25 mouse cellular contexts compared by ENCODE assay signal in genomic region chr5:89411536-89411935, GRCm38 (mm10). TPM values are rescaled to one million over a fixed set of nuclear protein-coding genes. Genes with fewer than 3 reads are reported as not detected.
DNase-seq lines count a peak whose midpoint lies in the region; ATAC-seq and TF ChIP-seq lines count a peak whose summit lies in the region.
"Had no signal": no experiment of that assay in that cellular context is flagged by ENCODE, and none has a peak within 500 bp of the region (broad histone marks: within the 10 kb centered on the region; RNA-seq: fewer than 3 reads in every experiment).

No protein-coding gene starts in this region.

- TF ChIP-seq CTCF in lung, postnatal 0 days (IDR thresholded peaks at IDR 0.05) = peak; percentile 43
- TF ChIP-seq CTCF in Patski (IDR thresholded peaks at IDR 0.05) = peak; percentile 38
- TF ChIP-seq CTCF in cortical plate, adult 2 months (IDR thresholded peaks at IDR 0.05; ENCODE audit: extremely low read depth, insufficient read depth, low read length) = 0 out of 2 replicates have a peak, but pooled peaks have one; percentile 3

- POLR2A ChIA-PET in Patski (lab: Charles Lee) = no interaction called here

- no peak for TF ChIP-seq EP300 in lung, postnatal 0 days (IDR thresholded peaks at IDR 0.05)

- no peak overlapping the region for H3K27ac ChIP-seq in hindbrain, embryonic 14.5 days
- no peak overlapping the region for H3K27ac ChIP-seq in hindbrain, embryonic 16.5 days (ENCODE audit: low read depth, low read length)
- no peak overlapping the region for H3K27ac ChIP-seq in lung, postnatal 0 days (ENCODE audit: low read length)
- no peak overlapping the region for H3K27ac ChIP-seq in cortical plate, adult 2 months (ENCODE audit: insufficient read depth, low read length)
- H3K27ac ChIP-seq: hindbrain, embryonic 12.5 days; limb, embryonic 10.5 days; macrophage; midbrain, embryonic 10.5 days; stomach, embryonic 15.5 days had no signal

- intact Hi-C loops in heart, postnatal 36 days (cut with DNase I) = no loop called here

- no peaks in the 10 kb centered on the region for H3K36me3 ChIP-seq in hindbrain, embryonic 14.5 days (replicated peaks; ENCODE audit: control insufficient read depth, insufficient read depth)
- H3K36me3 ChIP-seq in hindbrain, embryonic 16.5 days (ENCODE audit: control insufficient read depth, insufficient read depth, low read length) = no peaks in the 10 kb centered on the region
- no peaks in the 10 kb centered on the region for H3K36me3 ChIP-seq in lung, postnatal 0 days (ENCODE audit: insufficient read depth, low read length)
- H3K36me3 ChIP-seq: hindbrain, embryonic 12.5 days; limb, embryonic 10.5 days; midbrain, embryonic 10.5 days; stomach, embryonic 15.5 days had no signal

- in situ Hi-C loops in Patski (cut with MboI; ENCODE audit: low pct_unique_long_range_greater_than_20kb) = loop anchor here (10.0 kb wide), 1 partner anchor 273 kb away; no protein-coding TSS in a partner anchor

- 78% methylated on average over 1 of the region's 1 CpGs for WGBS in hindbrain, embryonic 14.5 days
- 51% methylated on average over 1 of the region's 1 CpGs for WGBS in hindbrain, embryonic 16.5 days
- WGBS in lung, postnatal 0 days = 28% methylated on average over 1 of the region's 1 CpGs

- no peaks in the 10 kb centered on the region for H3K4me1 ChIP-seq in hindbrain, embryonic 14.5 days (replicated peaks; ENCODE audit: control insufficient read depth, insufficient read depth, low read length)
- no peaks in the 10 kb centered on the region for H3K4me1 ChIP-seq in hindbrain, embryonic 16.5 days (ENCODE audit: control insufficient read depth, insufficient read depth, low read depth, low read length)
- no peaks in the 10 kb centered on the region for H3K4me1 ChIP-seq in lung, postnatal 0 days (ENCODE audit: insufficient read depth, low read depth, low read length)
- no peaks in the 10 kb centered on the region for H3K4me1 ChIP-seq in cortical plate, adult 2 months (ENCODE audit: control insufficient read depth, insufficient read depth, low read length)
- H3K4me1 ChIP-seq: hindbrain, embryonic 12.5 days; limb, embryonic 10.5 days; midbrain, embryonic 10.5 days; stomach, embryonic 15.5 days had no signal

- no peak for ATAC-seq in hindbrain, embryonic 14.5 days (ENCODE audit: low FRiP score)
- ATAC-seq in hindbrain, embryonic 16.5 days = no peak
- no peak for ATAC-seq in lung, postnatal 0 days
- no peak for ATAC-seq in Patski

- no peak for TF ChIP-seq POLR2A in cortical plate, adult 2 months (IDR thresholded peaks at IDR 0.05; ENCODE audit: extremely low read depth, insufficient read depth, low read length)

- no peaks in the 10 kb centered on the region for H3K9me3 ChIP-seq in hindbrain, embryonic 14.5 days (ENCODE audit: control insufficient read depth, low read length)
- no peaks in the 10 kb centered on the region for H3K9me3 ChIP-seq in hindbrain, embryonic 16.5 days (ENCODE audit: control insufficient read depth, low read length)
- no peaks in the 10 kb centered on the region for H3K9me3 ChIP-seq in lung, postnatal 0 days (ENCODE audit: low read length)
- H3K9me3 ChIP-seq: hindbrain, embryonic 12.5 days; limb, embryonic 10.5 days; midbrain, embryonic 10.5 days; stomach, embryonic 15.5 days had no signal

- H3K27me3 ChIP-seq in hindbrain, embryonic 14.5 days (ENCODE audit: control insufficient read depth, insufficient read depth, low read length) = no peaks in the 10 kb centered on the region
- no peaks in the 10 kb centered on the region for H3K27me3 ChIP-seq in hindbrain, embryonic 16.5 days (replicated peaks; ENCODE audit: control insufficient read depth, insufficient read depth, low read length)
- H3K27me3 ChIP-seq in lung, postnatal 0 days (replicated peaks; ENCODE audit: insufficient read depth, low read length) = no peaks in the 10 kb centered on the region
- H3K27me3 ChIP-seq in Patski = no peaks in the 10 kb centered on the region
- H3K27me3 ChIP-seq: hindbrain, embryonic 12.5 days; stomach, embryonic 15.5 days had no signal

- CTCF ChIA-PET in Patski (lab: Charles Lee) = interaction anchor here (1.4 kb wide), 1 partner anchor 14 kb away, joined by 3 read pairs; no protein-coding TSS in a partner anchor

- peak; percentile 47 for DNase-seq in hindbrain, embryonic 14.5 days (ENCODE audit: low spot score)
- peak; percentile 25 for DNase-seq in lung, postnatal 0 days (ENCODE audit: low spot score)
- DNase-seq in lung, postnatal 25 days (ENCODE audit: low spot score) = no peak
- DNase-seq in Patski (ENCODE audit: low read depth, low spot score) = no peak
- DNase-seq in heart, postnatal 36 days = no peak
- DNase-seq: adrenal gland, adult 8-10 months; cerebellum, adult 11 months; cerebellum, postnatal 10 days; embryo, embryonic 11 days; heart, postnatal 10 days; kidney, adult 18-20 months; kidney, postnatal 14 days; lung, adult 18-20 months; right cerebral cortex, postnatal 25 days had no signal

- H3K4me2 ChIP-seq in hindbrain, embryonic 14.5 days (replicated peaks) = no peak overlapping the region
- no peak overlapping the region for H3K4me2 ChIP-seq in hindbrain, embryonic 16.5 days (ENCODE audit: low read length)
- H3K4me2 ChIP-seq in lung, postnatal 0 days (replicated peaks; ENCODE audit: low read depth, low read length) = no peak overlapping the region
- H3K4me2 ChIP-seq: heart, embryonic 11.5 days; hindbrain, embryonic 12.5 days; stomach, embryonic 15.5 days had no signal

- no peak overlapping the region for H3K9ac ChIP-seq in hindbrain, embryonic 14.5 days
- no peak overlapping the region for H3K9ac ChIP-seq in hindbrain, embryonic 16.5 days (ENCODE audit: low read depth, low read length)
- no peak overlapping the region for H3K9ac ChIP-seq in lung, postnatal 0 days (replicated peaks; ENCODE audit: low read depth)
- H3K9ac ChIP-seq: hindbrain, embryonic 12.5 days; stomach, embryonic 15.5 days had no signal

- H3K4me3 ChIP-seq in hindbrain, embryonic 14.5 days (replicated peaks; ENCODE audit: low read length) = no peak overlapping the region
- no peak overlapping the region for H3K4me3 ChIP-seq in hindbrain, embryonic 16.5 days (ENCODE audit: low read length)
- no peak overlapping the region for H3K4me3 ChIP-seq in lung, postnatal 0 days (ENCODE audit: low read depth, low read length)
- H3K4me3 ChIP-seq in cortical plate, adult 2 months (ENCODE audit: insufficient read depth, low read length) = no peak overlapping the region
- H3K4me3 ChIP-seq: hindbrain, embryonic 12.5 days; limb, embryonic 10.5 days; midbrain, embryonic 10.5 days; stomach, embryonic 15.5 days had no signal

RNA-seq across cellular contexts. Expression of gene Gc, which starts 46.2 kb away (rescaled TPM):
- 0.14 TPM in 1 of 2 replicates, not detected in the other for polyA plus RNA-seq in hindbrain, embryonic 14.5 days (2014; fragmentation: Nextera tagmentation; extraction: Ambion mirVana)
- polyA plus RNA-seq in hindbrain, embryonic 16.5 days (2015; fragmentation: Nextera tagmentation; extraction: Ambion mirVana) = 0.29 and 0.55 TPM in 2 replicates
- polyA plus RNA-seq in lung, postnatal 0 days (2015; fragmentation: Nextera tagmentation; extraction: Ambion mirVana) = 1.4 and 1.5 TPM in 2 replicates
- polyA plus RNA-seq in Patski (2021) = 105 TPM
- not detected in 2 replicates for polyA plus RNA-seq in cortical plate, adult 2 months (2012; rRNA removed)
- total RNA-seq in heart, postnatal 36 days (2021) = not detected
- total RNA-seq: heart, postnatal 10 days; layer of hippocampus, adult 8-10 months; left cerebral cortex, adult 8-10 months had no signal
- polyA plus RNA-seq: forebrain, embryonic 11.5 days; hindbrain, embryonic 12.5 days; limb, embryonic 10.5 days; macrophage; midbrain, embryonic 10.5 days had no signal

Comparison
In these comparisons a context has a peak if more than half of its experiments do, and no peak if none do; other contexts are left out.
1. DNase-seq: peak in hindbrain, embryonic 14.5 days (single experiment) and lung, postnatal 0 days (single experiment); none in lung, postnatal 25 days (single experiment), Patski (single experiment) and heart, postnatal 36 days (0 of 2).
2. RNA of gene Gc, which starts 46.2 kb away (polyA plus RNA-seq): 105 TPM in Patski (single experiment); 1.4 to 1.5 TPM in lung, postnatal 0 days, 0.29 to 0.55 TPM in hindbrain, embryonic 16.5 days, not detected in cortical plate, adult 2 months and 0.14 TPM in hindbrain, embryonic 14.5 days; every median in the first group is over 10 times any median in the second.
3. Peak in every context shown above with its lines, with median percentiles within 50 percentile points of each other: CTCF ChIP-seq.